Mouse (Mus musculus): ENCODE measurements at regions not wholly inside any gene's neighbourhood (a gene's known extent, or its start where the extent isn't known, plus 50 kb on each side); places are given as distances from the start of the nearest gene placed in this dataset.

- no peaks in the 10 kb centered on the region for H3K4me1 ChIP-seq (ENCODE audit: control insufficient read depth, insufficient read depth, low read length)
- DNase-seq: no peak
- no peaks in the 10 kb centered on the region for H3K27me3 ChIP-seq (ENCODE audit: control insufficient read depth, insufficient read depth, low read length)
- 87% methylated on average over 6 of the region's 6 CpGs for WGBS
- TF ChIP-seq CTCF (IDR thresholded peaks at IDR 0.05; ENCODE audit: borderline replicate concordance, insufficient read depth, low read depth, low read length) (no peak), POLR2A (IDR thresholded peaks at IDR 0.05; ENCODE audit: borderline replicate concordance, insufficient read depth, low read length) (no peak)
- H3K27ac ChIP-seq (ENCODE audit: insufficient read depth, low read length): no peak overlapping the region
- H3K4me3 ChIP-seq (replicated peaks; ENCODE audit: insufficient read depth, low read depth, low read length): no peak overlapping the region
These were observed 61.4 kb upstream of the Lrig1 start for GRCm38 (mm10) chr6:94761341-94761740.

GRCm38 (mm10) chr6:94760629-94761111, 60.7 kb upstream of the Lrig1 start:
- Histone ChIP-seq H3K27ac (ENCODE audit: insufficient read depth, low read length) (no peak overlapping the region), H3K4me1 (ENCODE audit: control insufficient read depth, insufficient read depth, low read length) (no peaks in the 10 kb centered on the region), H3K27me3 (ENCODE audit: control insufficient read depth, insufficient read depth, low read length) (no peaks in the 10 kb centered on the region), H3K4me3 (replicated peaks; ENCODE audit: insufficient read depth, low read depth, low read length) (no peak overlapping the region)
- no peak for DNase-seq
- WGBS: 60% methylated on average over 17 of the region's 17 CpGs
- TF ChIP-seq CTCF (IDR thresholded peaks at IDR 0.05; ENCODE audit: borderline replicate concordance, insufficient read depth, low read depth, low read length): no peak
- TF ChIP-seq POLR2A (IDR thresholded peaks at IDR 0.05; ENCODE audit: borderline replicate concordance, insufficient read depth, low read length): no peak

GRCm38 (mm10) chr6:94759649-94760048, 59.7 kb upstream of the Lrig1 start:
- WGBS: 97% methylated on average over 1 of the region's 1 CpGs
- no peaks in the 10 kb centered on the region for H3K4me1 ChIP-seq (ENCODE audit: control insufficient read depth, insufficient read depth, low read length)
- TF ChIP-seq POLR2A (IDR thresholded peaks at IDR 0.05; ENCODE audit: borderline replicate concordance, insufficient read depth, low read length): no peak
- TF ChIP-seq CTCF (IDR thresholded peaks at IDR 0.05; ENCODE audit: borderline replicate concordance, insufficient read depth, low read depth, low read length): no peak
- no peak for DNase-seq
- no peaks in the 10 kb centered on the region for H3K27me3 ChIP-seq (ENCODE audit: control insufficient read depth, insufficient read depth, low read length)
- H3K4me3 ChIP-seq (replicated peaks; ENCODE audit: insufficient read depth, low read depth, low read length): no peak overlapping the region
- H3K27ac ChIP-seq (ENCODE audit: insufficient read depth, low read length): no peak overlapping the region

- Histone ChIP-seq H3K4me1 (ENCODE audit: control insufficient read depth, insufficient read depth, low read length) (no peaks in the 10 kb centered on the region), H3K4me3 (replicated peaks; ENCODE audit: insufficient read depth, low read depth, low read length) (no peak overlapping the region), H3K27ac (ENCODE audit: insufficient read depth, low read length) (no peak overlapping the region), H3K27me3 (ENCODE audit: control insufficient read depth, insufficient read depth, low read length) (no peaks in the 10 kb centered on the region)
- no peak for DNase-seq
- TF ChIP-seq POLR2A (IDR thresholded peaks at IDR 0.05; ENCODE audit: borderline replicate concordance, insufficient read depth, low read length) (no peak), CTCF (IDR thresholded peaks at IDR 0.05; ENCODE audit: borderline replicate concordance, insufficient read depth, low read depth, low read length) (no peak)
- WGBS: 46% methylated on average over 4 of the region's 4 CpGs
These were observed 56.0 kb upstream of the Lrig1 start for GRCm38 (mm10) chr6:94756006-94756405.

GRCm38 (mm10) chr6:94755297-94755831, 55.4 kb upstream of the Lrig1 start:
- Histone ChIP-seq H3K4me1 (ENCODE audit: control insufficient read depth, insufficient read depth, low read length) (no peaks in the 10 kb centered on the region), H3K4me3 (replicated peaks; ENCODE audit: insufficient read depth, low read depth, low read length) (no peak overlapping the region), H3K27me3 (ENCODE audit: control insufficient read depth, insufficient read depth, low read length) (no peaks in the 10 kb centered on the region), H3K27ac (ENCODE audit: insufficient read depth, low read length) (no peak overlapping the region)
- WGBS: 28% methylated on average over 13 of the region's 13 CpGs
- TF ChIP-seq CTCF (IDR thresholded peaks at IDR 0.05; ENCODE audit: borderline replicate concordance, insufficient read depth, low read depth, low read length) (no peak), POLR2A (IDR thresholded peaks at IDR 0.05; ENCODE audit: borderline replicate concordance, insufficient read depth, low read length) (no peak)
- no peak for DNase-seq

DNA sequence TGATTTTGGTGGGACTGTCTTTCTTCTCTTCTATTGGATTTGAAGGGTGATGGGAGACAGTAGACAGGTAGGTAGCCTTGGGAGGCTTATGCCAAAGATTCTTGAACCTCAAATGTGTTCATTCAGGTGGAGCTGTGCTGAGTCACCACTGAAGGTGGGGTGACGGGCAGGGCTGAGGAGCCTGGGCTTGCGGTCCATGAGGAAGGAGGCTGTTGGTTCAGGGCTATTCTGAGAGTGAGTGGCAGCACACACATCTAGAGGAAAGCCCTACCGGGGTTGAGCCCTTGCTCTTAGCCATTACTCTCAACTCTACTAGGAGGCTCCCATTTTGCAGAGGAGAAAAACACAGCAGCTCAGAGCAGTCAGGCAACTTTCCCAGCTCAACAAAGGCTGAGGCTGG, 54.6 kb upstream of the Lrig1 start:
- Histone ChIP-seq H3K27me3 (ENCODE audit: control insufficient read depth, insufficient read depth, low read length) (no peaks in the 10 kb centered on the region), H3K4me1 (ENCODE audit: control insufficient read depth, insufficient read depth, low read length) (no peaks in the 10 kb centered on the region), H3K27ac (ENCODE audit: insufficient read depth, low read length) (no peak overlapping the region), H3K4me3 (replicated peaks; ENCODE audit: insufficient read depth, low read depth, low read length) (no peak overlapping the region)
- WGBS: 93% methylated on average over 3 of the region's 3 CpGs
- no peak for DNase-seq
- TF ChIP-seq POLR2A (IDR thresholded peaks at IDR 0.05; ENCODE audit: borderline replicate concordance, insufficient read depth, low read length) (no peak), CTCF (IDR thresholded peaks at IDR 0.05; ENCODE audit: borderline replicate concordance, insufficient read depth, low read depth, low read length) (no peak)

- TF ChIP-seq CTCF (IDR thresholded peaks at IDR 0.05; ENCODE audit: borderline replicate concordance, insufficient read depth, low read depth, low read length): peak; percentile 41; the same call in 1 of the 2 replicates
- no peak for TF ChIP-seq POLR2A (IDR thresholded peaks at IDR 0.05; ENCODE audit: borderline replicate concordance, insufficient read depth, low read length)
- H3K4me1 ChIP-seq (ENCODE audit: control insufficient read depth, insufficient read depth, low read length): no peaks in the 10 kb centered on the region
- no peak overlapping the region for H3K4me3 ChIP-seq (replicated peaks; ENCODE audit: insufficient read depth, low read depth, low read length)
- 22% methylated on average over 8 of the region's 8 CpGs for WGBS
- no peak for DNase-seq
- no peak overlapping the region for H3K27ac ChIP-seq (ENCODE audit: insufficient read depth, low read length)
- H3K27me3 ChIP-seq (ENCODE audit: control insufficient read depth, insufficient read depth, low read length): no peaks in the 10 kb centered on the region
These were observed 51.1 kb upstream of the Lrig1 start for GRCm38 (mm10) chr6:94751101-94751440.

GRCm38 (mm10) chr6:94750228-94751100, 50.5 kb upstream of the Lrig1 start:
- H3K4me1 ChIP-seq (ENCODE audit: control insufficient read depth, insufficient read depth, low read length): no peaks in the 10 kb centered on the region
- 16% methylated on average over 13 of the region's 13 CpGs for WGBS
- DNase-seq: no peak
- no peak for TF ChIP-seq POLR2A (IDR thresholded peaks at IDR 0.05; ENCODE audit: borderline replicate concordance, insufficient read depth, low read length)
- TF ChIP-seq CTCF (IDR thresholded peaks at IDR 0.05; ENCODE audit: borderline replicate concordance, insufficient read depth, low read depth, low read length): no peak
- no peak overlapping the region for H3K4me3 ChIP-seq (replicated peaks; ENCODE audit: insufficient read depth, low read depth, low read length)
- H3K27ac ChIP-seq (ENCODE audit: insufficient read depth, low read length): no peak overlapping the region
- H3K27me3 ChIP-seq (ENCODE audit: control insufficient read depth, insufficient read depth, low read length): no peaks in the 10 kb centered on the region

Data from cerebellum, adult 2 months (tissue).